Mouse (Mus musculus): Measurements from ENCODE around the gene Ccnd3.

DNA sequence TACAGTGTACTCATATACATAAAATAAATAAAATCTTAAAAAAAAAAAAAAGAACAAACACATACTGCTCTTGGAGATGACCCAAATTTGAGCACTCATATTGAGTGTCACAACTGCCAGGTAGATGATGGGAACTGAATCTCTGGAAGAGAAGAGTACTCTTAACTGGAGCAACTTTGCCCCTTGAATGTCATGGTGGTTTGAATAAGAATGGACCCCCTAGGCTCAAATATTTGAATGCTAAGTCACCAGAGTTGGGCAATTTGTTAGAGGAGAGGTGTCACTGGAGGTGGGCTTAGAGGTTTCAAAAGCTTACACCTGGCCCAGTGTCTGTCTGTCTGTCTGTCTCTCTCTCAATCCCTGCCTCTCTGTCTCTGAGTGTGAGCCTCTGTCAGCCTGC, 1.2 kb upstream of the Ccnd3 start:
- TF ChIP-seq POLR2A (IDR thresholded peaks at IDR 0.05; ENCODE audit: low read depth, low read length): no peak
- TF ChIP-seq CTCF (conservative IDR thresholded peaks at IDR 0.05; ENCODE audit: insufficient read depth, insufficient read length, low read depth, low read length): no peak
